Mouse (Mus musculus): ENCODE data around the gene Sulf2. TPM values are rescaled to one million over a fixed set of nuclear protein-coding genes. Genes with fewer than 3 reads are reported as not detected.
"Not testable (repeated sequence)": the region's sequence is repeated elsewhere in the genome, so short reads cannot be mapped to it uniquely, and the experiment has no call there.

The Sulf2 gene
- polyA plus RNA-seq, 1 experiment, result 11.3 TPM

DNA sequence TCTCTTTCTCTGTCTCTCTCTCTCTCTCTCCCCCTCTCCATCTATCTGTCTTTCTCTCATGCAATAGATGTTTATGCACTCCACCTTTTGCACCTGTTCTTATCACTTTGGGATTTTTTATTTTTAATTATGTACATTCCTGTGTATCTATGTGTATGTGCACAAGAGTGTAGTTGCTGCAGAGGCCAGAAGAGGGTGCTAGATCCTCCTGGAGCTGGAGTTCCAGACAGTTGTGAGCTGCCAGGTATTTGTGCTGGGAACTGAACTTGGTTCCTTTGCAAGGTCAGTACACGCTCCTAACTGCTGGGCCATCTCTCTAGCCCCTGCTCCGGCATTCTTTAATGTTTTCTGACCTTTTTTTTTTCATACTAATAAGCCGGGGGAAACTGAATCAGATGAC lies 38.0 kb upstream of the Sulf2 start:
- H3K4me1 ChIP-seq (ENCODE audit: control insufficient read depth, insufficient read depth, low read length), result no peaks in the 10 kb centered on the region; the same call in 1 of the 2 replicates
- TF ChIP-seq CTCF (IDR thresholded peaks at IDR 0.05; ENCODE audit: control insufficient read depth, insufficient read depth, low read length), result no peak
- no peak for TF ChIP-seq POLR2A (IDR thresholded peaks at IDR 0.05; ENCODE audit: borderline replicate concordance, control insufficient read depth, low read depth, low read length)
- WGBS, result 83% methylated on average over 3 of the region's 3 CpGs
- H3K27ac ChIP-seq (ENCODE audit: control insufficient read depth, insufficient read depth, low read depth, low read length, poor library complexity), result no peak overlapping the region
- no peak overlapping the region for H3K4me3 ChIP-seq (replicated peaks; ENCODE audit: control insufficient read depth, low read depth, low read length)

DNA sequence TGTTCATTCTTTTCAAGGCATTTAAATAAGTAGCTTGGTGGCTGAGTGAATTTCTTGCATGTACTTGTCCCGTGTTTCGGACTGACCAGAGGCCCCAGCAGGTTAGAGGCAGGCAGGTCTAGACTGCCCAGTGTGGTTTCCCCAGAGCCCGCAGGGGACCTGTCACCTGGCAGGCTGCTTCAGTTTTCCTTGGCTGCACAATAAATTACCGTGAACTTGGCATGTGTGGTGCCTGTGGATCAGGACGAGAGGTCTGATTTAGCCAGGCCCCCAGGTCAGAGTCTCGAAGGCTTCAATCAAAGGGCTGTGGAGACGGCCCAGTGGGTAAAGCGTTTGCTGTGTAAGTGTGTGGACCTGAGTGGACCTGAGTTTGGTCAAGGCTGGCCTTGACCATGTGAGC lies 35.4 kb upstream of the Sulf2 start:
- 76% methylated on average over 8 of the region's 8 CpGs for WGBS
- no peaks in the 10 kb centered on the region; the same call in 1 of the 2 replicates for H3K4me1 ChIP-seq (ENCODE audit: control insufficient read depth, insufficient read depth, low read length)
- H3K27ac ChIP-seq (ENCODE audit: control insufficient read depth, insufficient read depth, low read depth, low read length, poor library complexity), result no peak overlapping the region
- no peak overlapping the region for H3K4me3 ChIP-seq (replicated peaks; ENCODE audit: control insufficient read depth, low read depth, low read length)
- no peak for TF ChIP-seq CTCF (IDR thresholded peaks at IDR 0.05; ENCODE audit: control insufficient read depth, insufficient read depth, low read length)
- TF ChIP-seq POLR2A (IDR thresholded peaks at IDR 0.05; ENCODE audit: borderline replicate concordance, control insufficient read depth, low read depth, low read length), result no peak

DNA sequence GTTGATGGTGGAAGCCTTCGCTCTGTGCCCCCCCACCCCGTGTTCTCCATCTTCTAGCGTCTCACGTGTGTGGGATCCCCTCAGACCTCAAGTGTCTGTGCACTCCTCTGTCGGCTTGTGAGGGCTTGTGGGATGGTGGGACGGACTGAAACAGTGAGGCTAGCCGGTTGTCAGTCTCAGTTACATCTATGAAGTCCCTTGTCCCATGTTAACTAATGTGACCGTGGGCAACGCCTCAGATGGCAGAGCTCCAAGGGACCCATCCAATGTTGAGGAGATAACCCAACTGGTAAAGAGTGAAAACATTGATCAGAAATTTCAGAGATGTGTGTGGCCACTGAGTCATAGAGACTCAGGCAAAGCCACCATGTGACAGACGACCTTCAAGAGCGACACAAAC lies 33.7 kb upstream of the Sulf2 start:
- Histone ChIP-seq H3K4me3 (replicated peaks; ENCODE audit: control insufficient read depth, low read depth, low read length) (no peak overlapping the region), H3K27ac (ENCODE audit: control insufficient read depth, insufficient read depth, low read depth, low read length, poor library complexity) (no peak overlapping the region), H3K4me1 (ENCODE audit: control insufficient read depth, insufficient read depth, low read length) (no peaks in the 10 kb centered on the region; the same call in 1 of the 2 replicates)
- 85% methylated on average over 11 of the region's 11 CpGs for WGBS
- TF ChIP-seq CTCF (IDR thresholded peaks at IDR 0.05; ENCODE audit: control insufficient read depth, insufficient read depth, low read length), result no peak
- no peak for TF ChIP-seq POLR2A (IDR thresholded peaks at IDR 0.05; ENCODE audit: borderline replicate concordance, control insufficient read depth, low read depth, low read length)

DNA sequence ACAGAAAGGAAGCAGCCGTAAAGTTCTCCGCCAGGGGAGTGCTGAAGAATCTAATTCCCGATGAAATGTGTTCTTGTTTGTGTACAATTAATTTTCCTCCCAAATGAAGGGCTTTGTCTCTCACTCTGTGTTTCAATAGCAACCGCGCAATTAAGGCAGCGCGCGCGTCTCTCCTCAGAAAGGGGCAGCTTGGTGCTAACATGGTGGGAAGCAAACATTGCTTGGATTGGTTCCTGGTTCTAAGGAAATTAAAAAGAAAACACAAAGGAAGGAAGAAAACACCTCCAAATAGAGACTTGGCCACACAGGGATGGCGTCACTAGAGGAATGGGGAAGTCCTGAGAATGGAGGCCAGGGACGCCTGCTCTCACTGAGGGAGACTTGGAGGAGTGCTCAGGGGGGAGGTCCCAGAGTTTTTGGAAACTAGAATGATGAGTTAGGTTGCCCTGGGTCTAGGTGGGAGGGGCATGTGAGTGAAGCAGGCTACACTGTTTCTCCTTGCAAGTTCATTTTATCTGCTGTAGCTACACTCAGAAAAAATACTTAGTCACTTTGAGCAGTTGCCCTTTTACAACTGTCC lies 32.5 kb upstream of the Sulf2 start:
- not testable (repeated sequence) for H3K4me3 ChIP-seq (replicated peaks; ENCODE audit: control insufficient read depth, low read depth, low read length); H3K4me1 ChIP-seq (ENCODE audit: control insufficient read depth, insufficient read depth, low read length)
- WGBS, result 74% methylated on average over 8 of the region's 11 CpGs

DNA sequence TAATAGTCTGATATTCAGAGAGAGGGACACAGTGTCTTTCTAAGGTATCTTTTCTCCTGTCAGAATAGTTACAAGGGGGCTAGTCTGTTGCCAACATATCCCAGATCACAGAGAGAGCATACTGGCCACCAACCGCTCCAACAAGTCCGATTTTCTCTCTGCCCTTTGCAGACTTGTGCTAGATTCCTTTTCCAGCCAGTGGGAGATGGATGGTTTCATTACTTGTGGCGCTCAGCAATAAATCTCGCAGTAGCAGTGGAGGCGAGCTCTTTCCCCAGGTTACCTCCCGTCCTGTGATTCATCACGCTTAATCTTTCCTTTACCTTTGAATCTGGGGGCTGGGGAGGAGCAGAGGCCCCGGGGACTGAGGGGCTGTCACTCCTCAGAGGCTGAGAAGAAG lies 31.9 kb upstream of the Sulf2 start:
- WGBS, result 70% methylated on average over 8 of the region's 8 CpGs

More for the DNA sequence above, 32.5 kb upstream of the Sulf2 start:
- not testable (repeated sequence) for H3K27ac ChIP-seq (ENCODE audit: control insufficient read depth, insufficient read depth, low read depth, low read length, poor library complexity)

DNA sequence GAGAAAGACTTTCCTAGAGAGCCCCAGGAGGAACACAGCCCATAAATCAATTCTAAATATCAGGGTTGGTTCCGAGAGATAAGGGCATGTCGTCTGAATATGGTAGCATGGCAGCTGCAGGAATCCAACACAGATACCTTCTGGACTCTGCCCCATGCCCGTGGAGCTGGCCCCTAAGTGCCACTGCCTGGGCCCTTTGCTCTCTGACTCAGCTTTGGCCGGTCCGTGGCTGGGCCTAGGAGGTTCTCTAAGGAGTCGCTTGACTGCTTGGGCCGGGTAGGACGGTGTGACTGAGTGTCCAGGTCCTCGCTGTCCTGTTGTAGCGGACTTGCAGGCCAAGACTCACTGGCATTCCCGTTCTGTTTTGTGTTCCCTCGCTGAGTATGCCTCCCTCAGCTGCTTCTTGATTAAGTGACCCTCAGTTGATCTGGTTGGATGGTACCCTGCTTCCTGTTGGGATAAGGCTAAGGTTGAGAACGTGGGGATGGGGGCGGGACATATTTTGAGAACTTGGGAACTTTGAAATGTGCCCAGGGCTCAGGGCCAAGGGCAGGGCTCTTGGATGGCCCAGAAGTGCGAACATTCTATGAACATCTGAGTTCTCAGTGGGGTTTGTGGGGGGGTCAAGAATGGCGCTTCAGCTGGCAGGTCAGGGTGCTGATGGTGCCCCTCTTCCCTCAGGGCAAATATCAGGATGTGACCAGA lies 30.9 kb upstream of the Sulf2 start:
- H3K4me3 ChIP-seq (replicated peaks; ENCODE audit: control insufficient read depth, low read depth, low read length), result no peak overlapping the region
- no peak for TF ChIP-seq POLR2A (IDR thresholded peaks at IDR 0.05; ENCODE audit: borderline replicate concordance, control insufficient read depth, low read depth, low read length)
- TF ChIP-seq CTCF (IDR thresholded peaks at IDR 0.05; ENCODE audit: control insufficient read depth, insufficient read depth, low read length), result no peak
- H3K27ac ChIP-seq (ENCODE audit: control insufficient read depth, insufficient read depth, low read depth, low read length, poor library complexity), result no peak overlapping the region
- H3K4me1 ChIP-seq (ENCODE audit: control insufficient read depth, insufficient read depth, low read length), result no peaks in the 10 kb centered on the region; the same call in 1 of the 2 replicates
- WGBS, result 73% methylated on average over 16 of the region's 16 CpGs

More for the DNA sequence above, 31.9 kb upstream of the Sulf2 start:
- H3K27ac ChIP-seq (ENCODE audit: control insufficient read depth, insufficient read depth, low read depth, low read length, poor library complexity); H3K4me1 ChIP-seq (ENCODE audit: control insufficient read depth, insufficient read depth, low read length); H3K4me3 ChIP-seq (replicated peaks; ENCODE audit: control insufficient read depth, low read depth, low read length): not testable (repeated sequence)

DNA sequence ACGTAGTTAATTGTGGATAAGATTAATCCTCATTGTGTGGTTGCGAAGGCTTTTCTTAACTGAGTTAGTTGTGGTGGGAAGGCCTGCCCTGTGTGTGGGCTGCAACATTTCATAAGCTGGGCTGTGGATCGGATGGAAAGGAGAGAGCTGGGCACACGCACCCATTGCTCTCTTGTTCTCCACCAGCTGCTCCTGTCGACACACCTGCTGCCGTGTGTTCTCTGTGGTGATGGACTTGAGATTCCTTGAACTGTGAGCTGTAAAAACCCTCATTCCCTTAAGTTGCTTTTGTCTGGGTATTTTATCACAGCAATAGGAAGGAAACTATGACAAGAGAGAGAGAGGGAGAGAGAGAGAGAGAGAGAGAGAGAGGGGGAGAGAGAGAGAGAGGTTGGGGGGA lies 30.3 kb upstream of the Sulf2 start:
- TF ChIP-seq CTCF (IDR thresholded peaks at IDR 0.05; ENCODE audit: control insufficient read depth, insufficient read depth, low read length), result no peak
- no peak for TF ChIP-seq POLR2A (IDR thresholded peaks at IDR 0.05; ENCODE audit: borderline replicate concordance, control insufficient read depth, low read depth, low read length)
- WGBS, result 71% methylated on average over 6 of the region's 6 CpGs

DNA sequence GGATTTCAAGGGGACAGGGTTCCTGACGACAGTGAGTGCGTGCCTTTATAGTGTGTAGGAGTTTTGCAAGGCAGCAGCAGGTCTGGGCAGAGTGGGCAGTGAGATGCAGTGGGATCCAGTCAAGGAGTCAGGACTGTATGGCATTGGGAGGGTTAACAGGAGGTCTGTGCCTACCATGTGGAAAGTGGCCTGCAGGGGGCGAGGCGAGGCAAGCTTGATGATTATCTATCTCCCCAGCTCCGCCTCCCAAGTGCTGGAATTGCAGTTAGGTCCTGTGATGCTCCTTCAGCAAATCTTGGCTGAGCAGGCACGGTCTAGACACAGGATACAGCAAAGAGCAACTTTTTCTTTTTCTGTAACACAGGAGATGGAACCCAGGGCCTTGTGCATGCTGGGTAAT lies 29.0 kb upstream of the Sulf2 start:
- TF ChIP-seq CTCF (IDR thresholded peaks at IDR 0.05; ENCODE audit: control insufficient read depth, insufficient read depth, low read length) (peak; percentile 37; the same call in 1 of the 2 replicates), POLR2A (IDR thresholded peaks at IDR 0.05; ENCODE audit: borderline replicate concordance, control insufficient read depth, low read depth, low read length) (no peak)
- Histone ChIP-seq H3K4me1 (ENCODE audit: control insufficient read depth, insufficient read depth, low read length) (peaks cover 1% of the 10 kb centered on the region), H3K27ac (ENCODE audit: control insufficient read depth, insufficient read depth, low read depth, low read length, poor library complexity) (no peak overlapping the region), H3K4me3 (replicated peaks; ENCODE audit: control insufficient read depth, low read depth, low read length) (no peak overlapping the region)
- WGBS, result 64% methylated on average over 6 of the region's 6 CpGs

More for the DNA sequence above, 30.3 kb upstream of the Sulf2 start:
- peaks cover 1% of the 10 kb centered on the region; the same call in 1 of the 2 replicates for H3K4me1 ChIP-seq (ENCODE audit: control insufficient read depth, insufficient read depth, low read length)
- H3K27ac ChIP-seq (ENCODE audit: control insufficient read depth, insufficient read depth, low read depth, low read length, poor library complexity), result no peak overlapping the region
- H3K4me3 ChIP-seq (replicated peaks; ENCODE audit: control insufficient read depth, low read depth, low read length), result no peak overlapping the region
